Mouse (Mus musculus) liver, embryonic 11.5 days (tissue): ENCODE measurements around the gene Dhcr24. TPM values are rescaled to one million over a fixed set of nuclear protein-coding genes. Genes with fewer than 3 reads are reported as not detected.

ENCODE experiments used
- ATAC-seq: fragments of 200-750 bp; cut with Nextera tagmentation; replicated peaks from 2 replicates; pipeline ENCODE4 v1.8.0; 2017; ENCODE audit warnings: moderate number of reproducible peaks, mild to moderate bottlenecking, moderate TSS enrichment, moderate library complexity; ENCODE audit not compliant: low FRiP score
- DNase-seq: peaks from one replicate; pipeline ENCODE4 v3.0.0-alpha.2; 2017; ENCODE audit warnings: low spot score
- H3K27ac ChIP-seq: fragments of 300-500 bp; sonication (generic); 2 replicates; pipeline ENCODE4 v1.5.1; 2014; ENCODE audit warnings: mild to moderate bottlenecking, low read depth, low read length, control low read depth
- H3K27me3 ChIP-seq: fragments of 300-500 bp; sonication (generic); replicated peaks from 2 replicates; pipeline ENCODE4 v1.6.1; 2014; ENCODE audit warnings: low read length, mixed read lengths; ENCODE audit not compliant: control insufficient read depth, insufficient read depth
- H3K36me3 ChIP-seq: fragments of 300-500 bp; sonication (generic); 2 replicates; pipeline ENCODE4 v1.6.1; 2014; ENCODE audit warnings: mild to moderate bottlenecking, low read length, moderate library complexity, mixed read lengths; ENCODE audit not compliant: control insufficient read depth, insufficient read depth
- H3K4me1 ChIP-seq: fragments of 300-500 bp; sonication (generic); replicated peaks from 2 replicates; pipeline ENCODE4 v1.6.1; 2014; ENCODE audit warnings: low read length, mixed read lengths; ENCODE audit not compliant: control insufficient read depth, insufficient read depth
- H3K4me2 ChIP-seq: fragments of 300-500 bp; sonication (generic); 2 replicates; pipeline ENCODE4 v1.6.1; 2014; ENCODE audit warnings: mild to moderate bottlenecking, control low read depth, moderate library complexity
- H3K4me3 ChIP-seq: fragments of 300-500 bp; sonication (generic); 2 replicates; pipeline ENCODE4 v1.5.1; 2014; ENCODE audit warnings: low read depth, low read length, control low read depth
- H3K9ac ChIP-seq: fragments of 300-500 bp; sonication (generic); 2 replicates; pipeline ENCODE4 v1.6.1; 2014; ENCODE audit warnings: low read depth, low read length, control low read depth
- H3K9me3 ChIP-seq: fragments of 300-500 bp; sonication (generic); 2 replicates; pipeline ENCODE4 v1.6.1; 2016; ENCODE audit warnings: low read length, inconsistent platforms, mixed read lengths; ENCODE audit not compliant: control insufficient read depth
- WGBS: fragments of 180-500 bp; shearing (Covaris S2); extraction: QIAGEN DNeasy Blood & Tissue Kit; methylation state at CpG from one replicate; pipeline ENCODE4 v1.1.7; 2014; 5-methylcytosine and 5-hydroxymethylcytosine counted together
- polyA plus RNA-seq: library from polyadenylated mRNA; unstranded; fragments of >200 nt; fragmentation: Nextera tagmentation; extraction: Ambion mirVana; gene quantifications from 2 replicates; pipeline ENCODE4 v1.2.1, GENCODE M21; 2014

The Dhcr24 gene
- polyA plus RNA-seq, 1 experiment from 2014 or later = 22.9 TPM

DNA sequence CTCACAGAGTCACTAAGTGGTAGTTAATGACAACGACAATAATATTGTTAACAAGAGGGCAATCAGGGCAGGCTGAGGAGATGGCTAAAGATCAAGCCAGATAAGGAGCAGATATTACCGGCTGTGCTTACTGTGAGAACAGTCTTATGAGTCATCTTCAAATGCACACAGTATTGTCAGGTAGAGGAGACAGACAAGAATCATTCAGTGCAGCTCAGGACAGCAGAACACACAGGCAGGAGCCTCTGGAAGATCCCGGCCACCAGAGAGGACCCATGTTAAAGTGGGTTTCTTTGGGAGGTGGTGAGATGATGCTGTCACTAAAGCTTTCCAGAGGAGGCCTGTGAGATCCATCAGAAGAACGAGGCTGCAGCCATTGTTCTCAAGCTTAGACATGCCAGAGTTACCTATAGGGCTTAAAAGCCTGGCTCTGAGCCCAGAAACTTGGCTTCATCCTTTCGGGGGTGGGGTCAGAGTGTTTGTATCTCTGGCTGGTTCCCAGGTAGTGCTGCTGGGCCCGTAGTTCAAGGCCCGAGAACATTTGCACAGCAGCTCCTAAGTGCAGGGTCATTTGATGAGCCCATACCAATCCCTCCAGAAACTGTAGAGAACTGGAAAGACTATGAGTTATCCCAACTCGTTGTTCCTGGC is 10.2 kb upstream of the Dhcr24 start:
- Histone ChIP-seq H3K36me3 (no peaks in the 10 kb centered on the region), H3K27ac (no peak overlapping the region), H3K9me3 (no peaks in the 10 kb centered on the region), H3K27me3 (no peaks in the 10 kb centered on the region), H3K4me2 (no peak overlapping the region), H3K4me1 (no peaks in the 10 kb centered on the region; the same call in 1 of the 2 replicates), H3K4me3 (no peak overlapping the region), H3K9ac (no peak overlapping the region)
- DNase-seq = no peak
- no peak for ATAC-seq
- WGBS = 68% methylated on average over 8 of the region's 8 CpGs

DNA sequence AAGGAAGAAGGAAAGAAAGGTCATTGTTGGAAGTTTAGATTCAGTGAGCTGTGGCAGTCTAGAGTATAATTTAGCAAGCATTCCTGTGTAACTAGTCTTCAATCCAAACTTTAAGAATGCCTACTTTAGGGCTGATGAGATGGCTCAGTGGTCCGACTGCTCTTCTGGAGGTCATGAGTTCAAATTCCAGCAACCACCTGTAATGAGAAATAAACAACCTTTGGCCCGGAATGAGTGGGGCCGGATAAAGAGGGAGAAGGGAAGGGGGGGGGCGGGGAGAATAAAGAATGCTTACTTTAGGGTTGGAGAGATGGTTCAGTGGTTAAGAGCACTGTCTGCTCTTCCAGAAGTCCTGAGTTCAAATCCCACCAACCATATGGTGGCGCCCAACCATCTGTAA is 3.6 kb upstream of the Dhcr24 start:
- peaks cover 4% of the 10 kb centered on the region for H3K4me1 ChIP-seq
- H3K27me3 ChIP-seq = no peaks in the 10 kb centered on the region
- ATAC-seq = no peak
- no peak overlapping the region for H3K4me3 ChIP-seq
- H3K9me3 ChIP-seq = no peaks in the 10 kb centered on the region
- WGBS = 74% methylated on average over 5 of the region's 5 CpGs
- no peak for DNase-seq
- no peak overlapping the region for H3K9ac ChIP-seq
- H3K36me3 ChIP-seq = no peaks in the 10 kb centered on the region
- H3K27ac ChIP-seq = no peak overlapping the region
- H3K4me2 ChIP-seq = no peak overlapping the region

DNA sequence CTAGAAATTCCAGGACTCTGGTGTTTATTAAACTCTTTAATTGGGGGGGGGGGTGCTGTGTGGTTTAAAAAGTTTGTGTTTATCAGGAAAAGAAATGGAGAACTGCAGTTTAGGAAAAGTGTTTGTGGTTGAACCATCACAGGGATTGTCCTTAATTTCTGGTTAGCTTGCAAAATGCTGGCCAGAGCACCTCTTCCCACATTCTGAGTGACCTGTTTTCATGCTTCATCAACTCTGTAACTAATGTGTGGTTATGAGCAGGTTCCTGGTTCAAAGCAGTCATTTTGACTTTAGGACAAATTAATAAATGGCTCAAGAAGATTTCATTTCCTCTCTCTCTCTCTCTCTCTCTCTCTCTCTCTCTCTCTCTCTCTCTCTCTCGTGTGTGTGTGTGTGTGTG is 2.9 kb upstream of the Dhcr24 start:
- Histone ChIP-seq H3K9me3 (no peaks in the 10 kb centered on the region), H3K27me3 (no peaks in the 10 kb centered on the region), H3K9ac (no peak overlapping the region), H3K36me3 (no peaks in the 10 kb centered on the region), H3K27ac (no peak overlapping the region), H3K4me1 (peaks cover 11% of the 10 kb centered on the region), H3K4me3 (no peak overlapping the region), H3K4me2 (no peak overlapping the region)
- no CpG with 5 or more reads among the region's 1 CpGs for WGBS
- DNase-seq = no peak
- no peak for ATAC-seq

DNA sequence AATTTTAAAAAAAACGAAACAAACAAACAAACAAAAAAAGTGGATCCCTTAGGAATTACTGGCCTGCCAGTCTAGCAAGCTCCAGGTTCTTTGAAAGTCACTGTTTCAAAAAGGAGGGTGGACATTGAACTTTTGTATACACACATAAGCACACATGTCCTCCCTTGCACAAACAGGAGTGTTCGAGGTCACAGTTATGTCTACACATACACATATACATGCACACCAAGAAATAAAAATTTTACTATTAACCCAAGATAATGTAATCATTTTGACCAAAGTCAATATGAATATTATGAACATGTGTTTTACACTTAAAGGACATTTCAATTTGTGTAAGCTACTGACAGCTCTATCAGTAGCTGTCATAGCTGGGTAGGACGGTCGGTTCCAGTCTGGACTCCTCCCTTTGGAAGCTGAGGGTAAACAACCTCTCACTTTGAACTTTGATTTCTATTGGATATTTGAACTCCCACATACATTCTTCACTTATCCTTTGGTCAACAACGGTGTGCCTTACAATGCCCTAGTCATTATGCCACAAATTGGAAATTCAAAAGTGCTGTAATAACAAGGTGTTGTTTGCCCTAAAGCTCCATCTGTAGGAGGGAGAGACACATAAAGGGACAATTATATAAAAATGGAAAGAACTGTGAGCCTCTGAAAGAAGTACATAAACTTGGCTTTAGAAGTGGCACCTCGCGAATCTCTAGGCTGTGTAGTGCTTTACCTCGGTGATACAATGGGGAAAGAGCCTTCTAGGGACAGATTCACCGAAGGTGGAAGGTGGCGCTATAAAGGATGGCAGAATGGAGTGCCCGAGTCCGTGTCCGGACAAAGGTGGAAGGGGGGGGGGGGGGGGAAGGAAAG is 1.3 kb upstream of the Dhcr24 start:
- peak overlapping the region; percentile 71 for H3K4me2 ChIP-seq
- ATAC-seq (no peak), DNase-seq (no peak)
- H3K27me3 ChIP-seq = no peaks in the 10 kb centered on the region
- H3K4me3 ChIP-seq = peak overlapping the region; percentile 83
- WGBS = 28% methylated on average over 13 of the region's 13 CpGs
- peak overlapping the region; percentile 71 for H3K9ac ChIP-seq
- H3K27ac ChIP-seq = peak overlapping the region; percentile 57
- peaks cover 6% of the 10 kb centered on the region; the same call in 1 of the 2 replicates for H3K36me3 ChIP-seq
- no peaks in the 10 kb centered on the region for H3K9me3 ChIP-seq
- H3K4me1 ChIP-seq = peaks cover 21% of the 10 kb centered on the region

DNA sequence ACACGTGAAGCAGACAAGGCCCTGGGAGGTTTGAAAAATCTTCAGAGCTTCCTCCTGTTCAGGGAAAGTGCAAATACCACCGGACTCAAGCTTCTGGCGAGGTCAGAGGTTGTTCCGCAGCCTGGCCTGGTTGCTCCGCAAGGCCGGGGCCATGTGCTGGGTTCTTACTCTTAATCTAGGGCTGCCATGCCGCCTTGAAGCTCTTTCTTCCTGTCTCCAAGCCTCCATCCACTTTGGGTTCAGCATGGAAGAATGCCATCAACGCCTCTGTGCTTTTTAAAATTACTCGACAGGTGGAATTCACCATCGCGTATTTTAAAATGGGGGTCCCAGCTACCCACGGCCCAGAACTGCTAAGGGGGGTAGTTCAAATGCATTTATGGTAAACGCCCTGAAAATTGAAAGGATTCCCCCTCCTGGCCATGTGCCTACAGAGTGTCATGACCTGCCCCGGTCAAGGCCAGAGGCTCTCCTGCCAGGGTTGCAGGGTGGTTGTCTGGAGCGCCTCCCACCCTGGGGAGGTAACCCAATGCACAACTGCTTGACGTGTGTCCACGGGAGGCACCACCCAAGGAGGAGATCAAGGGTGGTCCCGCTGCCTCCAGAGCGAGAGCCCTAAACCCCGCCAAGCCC is 509 bp upstream of the Dhcr24 start:
- H3K9ac ChIP-seq = peak overlapping the region; percentile 71
- no peaks in the 10 kb centered on the region for H3K9me3 ChIP-seq
- no peak for DNase-seq
- H3K27ac ChIP-seq = peak overlapping the region; percentile 57
- H3K4me2 ChIP-seq = peak overlapping the region; percentile 71
- 5% methylated on average over 20 of the region's 20 CpGs for WGBS
- H3K4me3 ChIP-seq = peak overlapping the region; percentile 83
- H3K36me3 ChIP-seq = peaks cover 8% of the 10 kb centered on the region; the same call in 1 of the 2 replicates
- H3K4me1 ChIP-seq = peaks cover 21% of the 10 kb centered on the region
- no peaks in the 10 kb centered on the region for H3K27me3 ChIP-seq
- ATAC-seq = peak; percentile 80

DNA sequence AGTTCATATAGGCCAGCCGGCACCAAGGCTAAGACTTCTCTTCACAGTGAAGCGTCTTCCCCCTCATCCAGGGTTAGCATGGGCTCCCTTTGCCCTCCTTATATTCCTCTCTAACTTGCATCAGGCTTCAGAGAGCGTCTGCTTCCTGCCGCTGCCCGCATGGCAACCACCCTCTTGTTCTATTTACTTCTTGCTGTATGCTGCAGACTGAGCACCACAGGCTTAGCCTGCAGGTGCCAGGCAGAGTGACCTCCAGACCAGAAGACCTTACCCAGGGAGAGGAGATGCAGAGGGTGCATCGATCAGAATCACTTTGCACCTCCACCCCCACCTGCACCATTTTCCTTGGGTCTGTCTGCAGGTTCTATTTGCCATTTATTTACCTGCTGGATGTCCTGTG is 1.2 kb downstream of the Dhcr24 start:
- Histone ChIP-seq H3K4me1 (peaks cover 21% of the 10 kb centered on the region), H3K4me3 (peak overlapping the region; percentile 83), H3K4me2 (peak overlapping the region; percentile 71), H3K9me3 (no peaks in the 10 kb centered on the region), H3K9ac (peak overlapping the region; percentile 79), H3K27me3 (no peaks in the 10 kb centered on the region), H3K27ac (peak overlapping the region; percentile 37; the same call in 1 of the 2 replicates), H3K36me3 (peaks cover 14% of the 10 kb centered on the region)
- ATAC-seq = no peak
- WGBS = 10% methylated on average over 6 of the region's 6 CpGs
- no peak for DNase-seq

DNA sequence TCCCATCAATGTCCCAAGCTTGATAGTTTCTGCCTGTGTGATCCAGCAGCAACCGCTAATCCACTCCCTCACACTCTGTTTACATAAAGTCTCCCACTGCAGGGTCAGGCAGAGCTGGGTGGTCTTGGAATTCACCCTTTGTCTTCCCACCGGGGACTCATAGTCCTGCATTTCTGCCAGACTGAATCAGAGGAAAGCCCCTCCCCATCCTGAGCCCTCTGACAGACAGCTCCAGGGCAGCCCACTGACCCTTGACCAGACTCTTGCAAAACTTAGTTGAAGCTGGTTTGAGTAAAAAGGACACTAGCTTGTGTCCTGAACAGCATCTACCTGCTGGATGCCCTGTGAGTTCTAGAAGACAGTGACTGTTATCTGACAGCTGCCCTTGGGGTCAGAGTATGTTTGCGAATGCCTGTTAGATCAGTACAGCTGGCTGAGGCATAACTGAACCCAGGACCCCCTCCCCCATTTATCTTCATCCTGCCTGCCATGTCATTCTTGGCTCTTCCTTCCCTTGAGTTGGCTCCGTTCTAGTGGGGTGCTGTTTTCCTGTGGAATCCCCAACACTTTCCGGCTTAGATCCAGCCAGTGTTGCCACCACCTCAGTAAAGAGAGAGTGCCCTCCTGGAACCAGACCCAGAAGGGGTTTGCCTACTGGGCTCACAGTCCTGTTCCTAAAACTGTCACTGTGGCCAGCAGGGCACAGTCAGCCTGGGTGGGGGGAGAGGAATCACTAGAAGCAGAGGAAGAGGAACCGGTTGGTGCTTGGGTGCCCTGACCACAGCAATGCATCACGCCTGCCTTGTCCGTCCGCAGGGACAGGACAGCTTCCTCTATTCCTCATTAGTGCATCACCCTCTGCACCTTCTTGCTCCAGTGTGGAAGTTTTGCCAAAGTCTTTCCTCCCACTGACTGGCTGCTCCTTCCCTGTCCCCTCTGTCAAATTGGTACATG is 2.3 kb downstream of the Dhcr24 start:
- H3K36me3 ChIP-seq = peaks cover 18% of the 10 kb centered on the region
- peak overlapping the region; percentile 79 for H3K9ac ChIP-seq
- peak overlapping the region; percentile 71 for H3K4me2 ChIP-seq
- H3K4me3 ChIP-seq = peak overlapping the region; percentile 83
- no peak overlapping the region for H3K27ac ChIP-seq
- no peak for ATAC-seq
- DNase-seq = no peak
- no peaks in the 10 kb centered on the region for H3K27me3 ChIP-seq
- peaks cover 21% of the 10 kb centered on the region for H3K4me1 ChIP-seq
- no peaks in the 10 kb centered on the region for H3K9me3 ChIP-seq
- WGBS = 44% methylated on average over 9 of the region's 9 CpGs

DNA sequence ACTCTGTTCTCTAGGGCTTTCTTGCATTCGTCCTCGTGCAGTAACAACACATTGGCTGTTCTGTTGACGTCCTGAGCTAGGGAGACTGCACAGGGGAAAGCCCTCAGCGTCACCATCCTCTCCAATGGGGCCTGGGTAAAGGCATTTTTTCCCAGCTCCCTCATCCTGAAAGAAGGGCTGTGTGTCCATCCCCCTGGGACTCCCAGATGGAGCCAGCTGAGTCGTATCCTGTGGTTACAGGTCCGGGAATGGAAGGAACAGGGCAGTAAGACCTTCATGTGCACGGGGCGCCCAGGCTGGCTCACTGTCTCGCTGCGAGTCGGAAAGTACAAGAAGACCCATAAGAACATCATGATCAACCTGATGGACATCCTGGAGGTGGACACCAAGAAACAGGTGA is 3.3 kb downstream of the Dhcr24 start:
- no peak overlapping the region for H3K27ac ChIP-seq
- ATAC-seq = no peak
- H3K9me3 ChIP-seq = no peaks in the 10 kb centered on the region
- H3K4me3 ChIP-seq = peak overlapping the region; percentile 83; the same call in 1 of the 2 replicates
- no peaks in the 10 kb centered on the region for H3K27me3 ChIP-seq
- H3K36me3 ChIP-seq = peaks cover 18% of the 10 kb centered on the region
- H3K4me1 ChIP-seq = peaks cover 21% of the 10 kb centered on the region
- DNase-seq = no peak
- H3K4me2 ChIP-seq = peak overlapping the region; percentile 71
- H3K9ac ChIP-seq = no peak overlapping the region
- 90% methylated on average over 11 of the region's 11 CpGs for WGBS
